Mouse (Mus musculus) Patski (cell line): ENCODE measurements around the gene St8sia1. TPM values are rescaled to one million over a fixed set of nuclear protein-coding genes. Genes with fewer than 3 reads are reported as not detected.

ENCODE experiments used
- ATAC-seq: fragments of 100-300 bp; one replicate; pipeline ENCODE4 v1.8.0; 2021
- CTCF ChIA-PET: fragments of 350-600 bp; sonication (Branson Sonifier 250); formaldehyde crosslinking; loops from one replicate; lab custom pipeline; 2022; ENCODE audit warnings: inconsistent platforms; lab: Charles Lee
- POLR2A ChIA-PET: fragments of 350-600 bp; sonication (Branson Sonifier 250); formaldehyde crosslinking; loops from one replicate; lab custom pipeline; 2022; ENCODE audit warnings: antibody characterized with exemption, inconsistent platforms; lab: Charles Lee
- DNase-seq: peaks from one replicate; pipeline ENCODE4 v3.0.0-alpha.2; 2011; ENCODE audit warnings: low read depth, low spot score
- H3K27me3 ChIP-seq: fragments of 371-371 bp; one replicate; pipeline ENCODE4 v1.5.1; 2021
- CTCF ChIP-seq: fragments of 100-300 bp; IDR thresholded peaks from one replicate; pipeline ENCODE4 v1.5.1; 2021
- in situ Hi-C: fragments of 300-500 bp; cut with MboI; formaldehyde crosslinking; loops from 3 replicates; pipeline ENCODE4 v1.11.1; 2018; ENCODE audit warnings: low pct_unique_long_range_greater_than_20kb, mixed read lengths
- polyA plus RNA-seq: library from polyadenylated mRNA; unstranded; gene quantifications from one replicate; pipeline ENCODE4 v1.2.3, GENCODE M21; 2021

St8sia1 gene
- polyA plus RNA-seq, 1 experiment from 2014 or later, result 0.65 TPM

DNA sequence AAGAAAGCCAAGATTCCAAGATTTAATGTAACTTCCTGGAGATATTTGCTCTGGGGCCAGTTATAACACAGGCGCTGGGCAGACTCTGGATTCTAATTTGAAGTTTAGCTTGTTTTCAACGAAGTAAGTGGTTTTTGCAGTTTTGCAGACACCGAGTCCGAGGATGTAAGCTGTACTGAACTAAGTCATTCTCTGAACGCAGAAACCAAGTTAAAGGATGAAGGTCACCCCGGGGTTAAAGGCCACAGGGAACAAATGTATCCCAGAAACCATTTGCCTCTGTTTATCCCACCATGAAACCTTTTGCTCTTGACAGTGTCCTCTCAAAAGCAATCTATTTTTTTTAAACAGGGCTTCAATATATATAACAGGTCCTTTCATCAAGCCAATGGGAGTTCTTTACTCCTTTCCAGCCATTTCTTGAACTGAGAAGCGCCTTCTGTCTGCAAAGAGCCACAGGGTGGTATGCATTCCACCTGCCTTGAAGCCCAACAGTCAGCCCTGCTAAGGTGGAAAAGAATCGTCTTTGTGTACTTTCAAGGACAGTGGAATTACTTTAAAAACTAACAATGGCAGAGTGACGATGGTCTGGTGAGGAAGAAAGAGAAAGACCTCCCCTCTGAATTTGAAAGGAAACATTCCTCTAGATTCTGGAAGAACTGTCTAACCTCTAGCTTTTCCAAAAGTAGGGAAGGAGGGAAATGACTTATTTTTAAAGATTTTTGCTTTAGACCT, 2.4 kb downstream of the St8sia1 start:
- TF ChIP-seq CTCF, result no peak
- in situ Hi-C loops, result loop anchor here (5.0 kb wide), 1 partner anchor 90 kb away; no protein-coding TSS in a partner anchor
- ChIA-PET CTCF (interaction anchor here (1.6 kb wide), 1 partner anchor 11 kb away, joined by 5 read pairs; no protein-coding TSS in a partner anchor), POLR2A (no interaction called here)
- H3K27me3 ChIP-seq, result peaks cover 35% of the 10 kb centered on the region
- ATAC-seq (no peak), DNase-seq (no peak)

GRCm38 (mm10) chr6:142956556-142956955, 7.7 kb downstream of the St8sia1 start:
- ATAC-seq, result no peak
- in situ Hi-C loops, result no loop called here
- H3K27me3 ChIP-seq, result peaks cover 2% of the 10 kb centered on the region
- ChIA-PET CTCF (no interaction called here), POLR2A (no interaction called here)
- no peak for DNase-seq
- no peak for TF ChIP-seq CTCF

GRCm38 (mm10) chr6:142955281-142955680, 9.0 kb downstream of the St8sia1 start:
- ChIA-PET POLR2A (no interaction called here), CTCF (no interaction called here)
- no peaks in the 10 kb centered on the region for H3K27me3 ChIP-seq
- in situ Hi-C loops, result no loop called here
- ATAC-seq (no peak), DNase-seq (no peak)
- no peak for TF ChIP-seq CTCF

DNA sequence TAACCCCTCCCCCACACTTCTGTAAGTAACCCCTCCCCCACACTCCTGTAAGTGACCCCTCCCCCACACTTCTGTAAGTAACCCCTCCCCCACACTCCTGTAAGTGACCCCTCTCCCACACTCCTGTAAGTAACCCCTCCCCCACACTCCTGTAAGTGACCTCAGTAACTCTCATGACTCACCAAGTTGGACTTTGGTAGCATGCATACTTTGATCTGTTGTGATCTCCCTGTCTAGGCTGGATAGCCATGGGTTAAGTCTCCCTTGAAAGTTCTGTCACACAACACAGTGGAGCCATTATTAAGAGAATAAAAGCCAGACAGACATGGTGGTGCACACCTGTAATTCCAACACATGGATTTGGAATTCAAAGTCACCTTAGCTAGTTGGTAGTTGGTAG, 11.1 kb downstream of the St8sia1 start:
- CTCF ChIA-PET, result no interaction called here
- no peak for ATAC-seq
- TF ChIP-seq CTCF, result no peak
- POLR2A ChIA-PET, result no interaction called here
- no peak for DNase-seq
- in situ Hi-C loops, result no loop called here
- no peaks in the 10 kb centered on the region for H3K27me3 ChIP-seq

- CTCF ChIA-PET, result no interaction called here
- H3K27me3 ChIP-seq, result no peaks in the 10 kb centered on the region
- ATAC-seq (no peak), DNase-seq (no peak)
- TF ChIP-seq CTCF, result no peak
- POLR2A ChIA-PET, result interaction anchor here (0.6 kb wide), 1 partner anchor 12 kb away, joined by 3 read pairs; the partner anchor contains the start of gene St8sia1
- in situ Hi-C loops, result no loop called here
These were observed 11.8 kb downstream of the St8sia1 start for GRCm38 (mm10) chr6:142952361-142952954.

GRCm38 (mm10) chr6:142951564-142952308, 12.5 kb downstream of the St8sia1 start:
- ChIA-PET POLR2A (no interaction called here), CTCF (interaction anchor here (1.6 kb wide), 1 partner anchor 9 kb away, joined by 5 read pairs; no protein-coding TSS in a partner anchor)
- no peaks in the 10 kb centered on the region for H3K27me3 ChIP-seq
- no peak for DNase-seq
- no peak for TF ChIP-seq CTCF
- no peak for ATAC-seq
- in situ Hi-C loops, result no loop called here

DNA sequence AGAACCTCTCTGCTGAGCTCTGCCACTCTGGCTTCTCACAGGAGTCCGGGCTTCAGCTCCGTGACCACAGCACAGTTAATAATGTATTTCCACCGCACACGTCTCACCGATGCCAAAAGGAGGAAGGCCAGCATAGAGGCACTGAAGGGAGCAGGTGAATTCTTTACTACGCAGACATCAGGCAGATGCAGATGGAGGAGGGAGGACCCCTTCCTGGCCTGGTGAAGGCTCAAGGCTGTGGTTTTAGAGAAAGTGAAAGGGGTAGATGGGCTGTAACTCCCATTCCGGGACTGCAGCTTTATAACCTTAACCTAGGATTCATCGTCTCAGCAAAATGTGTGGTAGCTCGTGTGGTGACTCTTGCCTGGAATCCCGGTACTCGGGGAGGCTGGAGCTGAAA, 13.9 kb downstream of the St8sia1 start:
- H3K27me3 ChIP-seq, result no peaks in the 10 kb centered on the region
- ChIA-PET CTCF (interaction anchor here (1.0 to 1.6 kb wide), 2 partner anchors 11 to 15 kb away, joined by 3 to 5 read pairs; no protein-coding TSS in a partner anchor), POLR2A (no interaction called here)
- ATAC-seq (no peak), DNase-seq (no peak)
- in situ Hi-C loops, result no loop called here
- TF ChIP-seq CTCF, result no peak

DNA sequence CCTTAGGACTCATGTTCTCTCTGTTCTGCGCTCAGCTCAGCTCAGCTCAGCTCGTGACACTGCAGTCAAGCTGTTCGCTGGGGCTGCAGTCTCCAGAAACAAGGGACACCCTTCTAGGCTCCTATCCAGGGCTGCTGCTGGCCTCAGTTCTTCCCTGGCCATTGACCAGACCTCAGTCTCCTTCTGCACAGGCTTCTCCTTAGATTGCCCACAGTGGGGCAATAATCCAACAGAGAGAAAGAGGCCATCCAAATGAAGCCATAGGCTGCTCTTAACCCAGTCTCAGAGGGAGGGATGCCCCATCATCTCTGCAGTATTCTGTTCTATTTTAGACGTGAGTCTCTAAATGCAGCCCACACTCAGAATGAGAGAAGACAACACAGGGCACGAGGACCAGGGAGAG, 15.3 kb downstream of the St8sia1 start:
- ATAC-seq (no peak), DNase-seq (no peak)
- no peak for TF ChIP-seq CTCF
- in situ Hi-C loops, result no loop called here
- CTCF ChIA-PET, result no interaction called here
- H3K27me3 ChIP-seq, result no peaks in the 10 kb centered on the region
- POLR2A ChIA-PET, result no interaction called here

DNA sequence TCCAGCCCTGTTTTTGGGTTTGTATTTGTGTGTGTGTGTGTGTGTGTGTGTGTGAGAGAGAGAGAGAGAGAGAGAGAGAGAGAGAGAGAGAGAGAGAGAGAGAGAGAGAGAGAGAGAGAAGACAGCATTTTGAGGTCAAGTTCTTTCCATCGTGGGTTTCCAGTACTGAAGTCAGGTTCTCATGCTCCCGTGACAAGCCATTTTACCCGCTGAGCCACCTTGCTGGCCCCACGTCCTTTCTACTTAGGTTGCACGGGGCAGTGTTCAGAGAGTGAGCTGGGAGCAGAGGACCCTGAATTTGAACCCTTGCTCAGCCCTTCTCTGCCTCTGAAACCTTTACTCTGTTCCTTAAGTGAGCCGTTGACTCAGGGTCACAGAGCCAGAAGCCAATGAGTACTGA, 17.2 kb downstream of the St8sia1 start:
- no peak for ATAC-seq
- POLR2A ChIA-PET, result no interaction called here
- CTCF ChIA-PET, result no interaction called here

DNA sequence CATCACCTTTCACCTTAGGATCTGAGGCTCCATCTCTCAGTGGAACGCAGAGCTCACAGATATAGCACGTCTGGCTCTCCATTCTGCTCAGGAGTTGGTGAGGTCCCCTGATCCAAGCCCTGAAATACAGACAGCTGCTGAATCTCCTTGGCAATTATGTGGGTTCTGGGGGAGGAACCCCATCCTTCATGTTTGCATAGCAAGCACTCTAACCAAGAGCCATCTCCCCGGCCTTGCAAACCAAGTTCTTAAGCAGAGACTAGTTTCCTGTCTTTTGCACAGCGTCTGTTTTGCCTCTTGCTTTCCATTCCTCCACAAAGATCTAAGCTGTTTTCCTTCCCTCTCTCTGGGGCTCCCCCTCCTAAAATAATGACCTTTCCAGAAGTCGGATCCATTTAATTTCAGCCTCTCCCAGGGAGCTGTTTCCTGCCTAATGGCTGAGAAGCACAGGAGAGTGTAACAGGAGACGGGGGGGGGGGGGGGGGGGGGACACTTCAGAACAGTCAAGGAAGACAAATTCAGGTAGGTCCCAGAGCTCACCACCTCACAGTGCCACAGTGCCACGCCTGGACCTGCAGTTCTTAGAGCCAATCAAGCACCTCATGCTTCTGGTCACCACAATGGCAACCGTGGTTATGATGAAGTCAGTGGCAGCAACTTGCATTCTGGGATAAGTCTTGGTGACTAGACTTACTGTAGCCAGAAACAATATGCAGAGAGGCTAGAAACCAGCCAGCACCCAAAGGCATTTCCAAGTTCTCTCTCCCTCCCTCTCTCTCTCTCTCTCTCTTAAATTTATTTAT, 18.0 kb downstream of the St8sia1 start:
- no peak for ATAC-seq
- TF ChIP-seq CTCF, result no peak
- POLR2A ChIA-PET, result no interaction called here

More for the DNA sequence above, 17.2 kb downstream of the St8sia1 start:
- in situ Hi-C loops, result no loop called here
- no peak for TF ChIP-seq CTCF
- DNase-seq, result no peak
- no peaks in the 10 kb centered on the region for H3K27me3 ChIP-seq

More for the DNA sequence above, 18.0 kb downstream of the St8sia1 start:
- in situ Hi-C loops, result no loop called here
- no peaks in the 10 kb centered on the region for H3K27me3 ChIP-seq
- CTCF ChIA-PET, result no interaction called here
- DNase-seq, result no peak
